Mouse (Mus musculus): ENCODE data around the gene Lcn8. TPM values are rescaled to one million over a fixed set of nuclear protein-coding genes. Genes with fewer than 3 reads are reported as not detected.

The Lcn8 gene
- polyA plus RNA-seq, 1 experiment = not detected

DNA sequence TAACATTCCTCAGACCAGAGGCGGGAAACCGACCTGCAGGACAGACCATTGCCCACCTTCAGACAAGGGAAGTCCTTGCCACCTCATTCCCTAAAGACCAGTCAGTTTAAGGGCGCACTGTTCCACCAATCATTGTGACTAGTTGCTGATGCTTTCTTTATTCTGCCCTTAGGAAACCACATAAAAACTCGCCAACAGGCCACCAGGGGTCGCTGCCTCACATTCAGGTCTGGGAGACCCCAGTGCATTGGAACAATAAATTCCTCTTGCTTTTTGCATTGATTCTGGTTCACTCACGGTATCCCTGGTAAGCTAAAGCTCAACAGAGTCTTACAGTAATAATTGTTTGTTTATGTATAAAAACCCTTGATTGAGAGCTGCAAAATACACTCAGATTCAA lies 13.0 kb upstream of the Lcn8 start:
- Histone ChIP-seq H3K27me3 (ENCODE audit: control insufficient read depth, insufficient read depth, insufficient read length) (peaks cover 41% of the 10 kb centered on the region), H3ac (ENCODE audit: control insufficient read depth, insufficient read length) (no peak overlapping the region), H3K36me3 (ENCODE audit: control insufficient read depth, insufficient read depth) (no peaks in the 10 kb centered on the region), H3K4me3 (no peak overlapping the region), H3K79me2 (ENCODE audit: control insufficient read depth, insufficient read depth) (no peaks in the 10 kb centered on the region), H3K4me2 (ENCODE audit: low read depth) (no peak overlapping the region)
- TF ChIP-seq POLR2AphosphoS2 (IDR thresholded peaks at IDR 0.05; ENCODE audit: insufficient read length, low read depth) = no peak
- no peak for TF ChIP-seq REST (IDR thresholded peaks at IDR 0.05; ENCODE audit: insufficient read depth, insufficient read length)
- no peak for TF ChIP-seq TCF3 (IDR thresholded peaks at IDR 0.05; ENCODE audit: insufficient read length, low read depth)
- no peak for TF ChIP-seq MAX (IDR thresholded peaks at IDR 0.05; ENCODE audit: low read depth)
- no peak for TF ChIP-seq USF1 (IDR thresholded peaks at IDR 0.05; ENCODE audit: low read depth)
- no peak for TF ChIP-seq MYOG (IDR thresholded peaks at IDR 0.05; ENCODE audit: control insufficient read depth in 1 of 3, insufficient read depth in 1 of 3, insufficient read length in 2 of 3, low read depth in 2 of 3)
- no peak for TF ChIP-seq E2F4 (IDR thresholded peaks at IDR 0.05; ENCODE audit: insufficient read depth)
- no peak for TF ChIP-seq CEBPB (IDR thresholded peaks at IDR 0.05; ENCODE audit: insufficient read depth, poor library complexity, severe bottlenecking)
- no peak for TF ChIP-seq TCF12 (IDR thresholded peaks at IDR 0.05; ENCODE audit: insufficient read depth, poor library complexity, severe bottlenecking)
- TF ChIP-seq POLR2A (IDR thresholded peaks at IDR 0.05; ENCODE audit: insufficient read length, low read depth) = no peak
- no peak for TF ChIP-seq SRF (IDR thresholded peaks at IDR 0.05; ENCODE audit: control insufficient read depth, insufficient read length, low read depth)
- no peak for TF ChIP-seq MYOD1 (IDR thresholded peaks at IDR 0.05; ENCODE audit: control insufficient read depth in 1 of 3, insufficient read length in 2 of 3, low read depth in 2 of 3)

DNA sequence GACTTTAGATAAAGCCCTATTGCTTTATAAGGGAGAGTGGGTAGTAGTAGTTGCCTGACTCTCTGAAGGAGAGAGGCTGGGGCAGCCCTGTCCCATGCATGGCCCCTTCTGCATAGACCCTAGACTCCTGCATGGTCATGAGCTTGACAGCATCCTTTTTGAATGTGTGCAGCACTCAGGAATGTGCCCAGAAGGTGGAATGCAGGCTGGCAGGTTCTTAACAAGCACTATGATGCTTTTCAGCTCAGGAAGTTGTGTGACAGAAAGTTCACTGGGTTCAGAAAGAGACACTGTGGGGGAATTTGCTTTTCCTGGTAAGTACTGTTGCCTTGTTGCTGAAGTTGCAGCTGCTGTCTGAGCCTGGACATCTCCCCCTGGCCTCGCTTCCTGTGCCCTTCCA lies 1.6 kb downstream of the Lcn8 start:
- Histone ChIP-seq H3K79me2 (ENCODE audit: control insufficient read depth, insufficient read depth) (no peaks in the 10 kb centered on the region), H3ac (ENCODE audit: control insufficient read depth, insufficient read length) (no peak overlapping the region), H3K27me3 (ENCODE audit: control insufficient read depth, insufficient read depth, insufficient read length) (peaks cover 47% of the 10 kb centered on the region), H3K36me3 (ENCODE audit: control insufficient read depth, insufficient read depth) (no peaks in the 10 kb centered on the region), H3K4me2 (ENCODE audit: low read depth) (no peak overlapping the region), H3K4me3 (no peak overlapping the region)
- TF ChIP-seq POLR2A (IDR thresholded peaks at IDR 0.05; ENCODE audit: insufficient read length, low read depth) (no peak), TCF12 (IDR thresholded peaks at IDR 0.05; ENCODE audit: insufficient read depth, poor library complexity, severe bottlenecking) (no peak), E2F4 (IDR thresholded peaks at IDR 0.05; ENCODE audit: insufficient read depth) (no peak), TCF3 (IDR thresholded peaks at IDR 0.05; ENCODE audit: insufficient read length, low read depth) (no peak), REST (IDR thresholded peaks at IDR 0.05; ENCODE audit: insufficient read depth, insufficient read length) (no peak), MAX (IDR thresholded peaks at IDR 0.05; ENCODE audit: low read depth) (no peak), USF1 (IDR thresholded peaks at IDR 0.05; ENCODE audit: low read depth) (no peak), MYOG (IDR thresholded peaks at IDR 0.05; ENCODE audit: control insufficient read depth in 1 of 3, insufficient read depth in 1 of 3, insufficient read length in 2 of 3, low read depth in 2 of 3) (no peak), MYOD1 (IDR thresholded peaks at IDR 0.05; ENCODE audit: control insufficient read depth in 1 of 3, insufficient read length in 2 of 3, low read depth in 2 of 3) (no peak), SRF (IDR thresholded peaks at IDR 0.05; ENCODE audit: control insufficient read depth, insufficient read length, low read depth) (no peak), CEBPB (IDR thresholded peaks at IDR 0.05; ENCODE audit: insufficient read depth, poor library complexity, severe bottlenecking) (no peak), POLR2AphosphoS2 (IDR thresholded peaks at IDR 0.05; ENCODE audit: insufficient read length, low read depth) (no peak)

DNA sequence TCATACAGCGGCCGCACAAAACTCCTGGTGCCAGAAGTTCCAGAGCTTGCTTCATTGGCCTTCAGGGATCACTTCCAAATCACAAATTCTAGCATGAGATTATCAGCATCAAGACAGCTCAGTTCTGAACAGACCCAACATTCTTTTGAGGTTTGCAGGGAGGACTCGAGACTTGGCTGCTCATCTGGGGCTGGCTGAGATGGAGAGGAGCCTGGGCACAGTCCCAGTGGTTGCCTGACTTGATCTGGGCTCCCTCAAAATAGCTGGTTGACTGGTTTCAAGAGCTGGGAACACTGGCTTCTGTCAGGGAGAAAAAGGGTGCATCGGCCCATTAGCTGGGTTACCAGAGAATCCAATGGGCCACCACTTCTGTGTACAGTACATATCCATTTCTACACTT lies 3.8 kb downstream of the Lcn8 start:
- Histone ChIP-seq H3K79me2 (ENCODE audit: control insufficient read depth, insufficient read depth) (no peaks in the 10 kb centered on the region), H3ac (ENCODE audit: control insufficient read depth, insufficient read length) (no peak overlapping the region), H3K27me3 (ENCODE audit: control insufficient read depth, insufficient read depth, insufficient read length) (peaks cover 40% of the 10 kb centered on the region), H3K36me3 (ENCODE audit: control insufficient read depth, insufficient read depth) (no peaks in the 10 kb centered on the region), H3K4me2 (ENCODE audit: low read depth) (no peak overlapping the region), H3K4me3 (no peak overlapping the region)
- TF ChIP-seq USF1 (IDR thresholded peaks at IDR 0.05; ENCODE audit: low read depth) = no peak
- TF ChIP-seq POLR2AphosphoS2 (IDR thresholded peaks at IDR 0.05; ENCODE audit: insufficient read length, low read depth) = no peak
- TF ChIP-seq MYOD1 (IDR thresholded peaks at IDR 0.05; ENCODE audit: control insufficient read depth in 1 of 3, insufficient read length in 2 of 3, low read depth in 2 of 3) = no peak
- TF ChIP-seq TCF12 (IDR thresholded peaks at IDR 0.05; ENCODE audit: insufficient read depth, poor library complexity, severe bottlenecking) = no peak
- TF ChIP-seq REST (IDR thresholded peaks at IDR 0.05; ENCODE audit: insufficient read depth, insufficient read length) = no peak
- TF ChIP-seq TCF3 (IDR thresholded peaks at IDR 0.05; ENCODE audit: insufficient read length, low read depth) = no peak

DNA sequence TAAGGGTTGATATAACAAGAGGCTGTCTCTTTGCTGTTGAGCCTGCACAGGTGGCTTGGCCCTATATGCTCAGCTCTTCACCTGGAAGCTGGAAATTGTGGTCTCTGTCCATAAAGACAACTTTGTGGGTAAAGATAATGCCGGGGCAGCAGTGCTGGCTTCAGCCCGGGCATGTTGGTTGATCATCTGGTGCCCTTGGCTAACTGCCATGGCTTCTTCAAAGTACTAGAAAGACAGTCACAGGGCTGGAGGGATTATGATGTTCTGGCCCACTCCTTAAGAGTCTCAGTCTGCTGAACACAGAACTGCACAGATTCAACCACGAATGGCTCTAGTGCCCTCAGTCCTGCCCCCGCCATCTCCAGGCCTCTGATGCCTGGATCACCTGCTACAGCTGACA lies 4.3 kb downstream of the Lcn8 start:
- Histone ChIP-seq H3K4me3 (no peak overlapping the region), H3K79me2 (ENCODE audit: control insufficient read depth, insufficient read depth) (no peaks in the 10 kb centered on the region), H3K4me2 (ENCODE audit: low read depth) (no peak overlapping the region), H3ac (ENCODE audit: control insufficient read depth, insufficient read length) (no peak overlapping the region), H3K36me3 (ENCODE audit: control insufficient read depth, insufficient read depth) (no peaks in the 10 kb centered on the region), H3K27me3 (ENCODE audit: control insufficient read depth, insufficient read depth, insufficient read length) (peaks cover 40% of the 10 kb centered on the region)
- TF ChIP-seq MYOG (IDR thresholded peaks at IDR 0.05; ENCODE audit: control insufficient read depth in 1 of 3, insufficient read depth in 1 of 3, insufficient read length in 2 of 3, low read depth in 2 of 3) (no peak), POLR2A (IDR thresholded peaks at IDR 0.05; ENCODE audit: insufficient read length, low read depth) (no peak), MAX (IDR thresholded peaks at IDR 0.05; ENCODE audit: low read depth) (no peak), CEBPB (IDR thresholded peaks at IDR 0.05; ENCODE audit: insufficient read depth, poor library complexity, severe bottlenecking) (no peak), REST (IDR thresholded peaks at IDR 0.05; ENCODE audit: insufficient read depth, insufficient read length) (no peak), TCF3 (IDR thresholded peaks at IDR 0.05; ENCODE audit: insufficient read length, low read depth) (no peak), POLR2AphosphoS2 (IDR thresholded peaks at IDR 0.05; ENCODE audit: insufficient read length, low read depth) (no peak), TCF12 (IDR thresholded peaks at IDR 0.05; ENCODE audit: insufficient read depth, poor library complexity, severe bottlenecking) (no peak), SRF (IDR thresholded peaks at IDR 0.05; ENCODE audit: control insufficient read depth, insufficient read length, low read depth) (no peak)

DNA sequence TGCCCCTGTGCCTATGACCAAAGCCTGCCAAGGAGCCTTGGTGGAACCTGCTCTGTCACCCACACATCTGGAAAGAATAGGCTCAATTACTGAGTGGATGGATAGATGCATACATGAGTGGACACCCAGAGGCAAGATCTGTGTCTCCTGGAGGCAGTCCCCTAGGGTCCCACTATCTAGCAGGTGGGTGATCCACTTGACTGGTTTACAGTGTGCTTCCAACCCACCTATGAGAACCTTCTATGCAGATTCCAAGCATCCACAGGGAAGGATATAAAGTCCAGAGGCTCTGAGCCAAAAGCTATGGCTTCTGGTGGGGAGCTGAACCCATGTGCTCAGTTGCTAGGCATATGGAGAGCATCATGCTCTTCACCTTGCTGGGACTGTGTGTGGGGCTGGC lies 4.7 kb downstream of the Lcn8 start, which contains the start of gene Lcn5:
TSS of gene Lcn5 (plus strand) at position 301 of the 400 bp plus-strand sequence.
- TF ChIP-seq MAX (IDR thresholded peaks at IDR 0.05; ENCODE audit: low read depth) (no peak), POLR2A (IDR thresholded peaks at IDR 0.05; ENCODE audit: insufficient read length, low read depth) (no peak), USF1 (IDR thresholded peaks at IDR 0.05; ENCODE audit: low read depth) (no peak), CEBPB (IDR thresholded peaks at IDR 0.05; ENCODE audit: insufficient read depth, poor library complexity, severe bottlenecking) (no peak), SRF (IDR thresholded peaks at IDR 0.05; ENCODE audit: control insufficient read depth, insufficient read length, low read depth) (no peak), TCF3 (IDR thresholded peaks at IDR 0.05; ENCODE audit: insufficient read length, low read depth) (no peak)
- Histone ChIP-seq H3K79me2 (ENCODE audit: control insufficient read depth, insufficient read depth) (no peaks in the 10 kb centered on the region), H3ac (ENCODE audit: control insufficient read depth, insufficient read length) (no peak within 1 kb of the TSS), H3K4me3 (no peak within 1 kb of the TSS), H3K4me2 (ENCODE audit: low read depth) (no peak within 1 kb of the TSS), H3K36me3 (ENCODE audit: control insufficient read depth, insufficient read depth) (no peaks in the 10 kb centered on the region), H3K27me3 (ENCODE audit: control insufficient read depth, insufficient read depth, insufficient read length) (peaks cover 39% of the 10 kb centered on the region)
